21 mouse cellular contexts compared by ENCODE assay signal in the genomic region with DNA sequence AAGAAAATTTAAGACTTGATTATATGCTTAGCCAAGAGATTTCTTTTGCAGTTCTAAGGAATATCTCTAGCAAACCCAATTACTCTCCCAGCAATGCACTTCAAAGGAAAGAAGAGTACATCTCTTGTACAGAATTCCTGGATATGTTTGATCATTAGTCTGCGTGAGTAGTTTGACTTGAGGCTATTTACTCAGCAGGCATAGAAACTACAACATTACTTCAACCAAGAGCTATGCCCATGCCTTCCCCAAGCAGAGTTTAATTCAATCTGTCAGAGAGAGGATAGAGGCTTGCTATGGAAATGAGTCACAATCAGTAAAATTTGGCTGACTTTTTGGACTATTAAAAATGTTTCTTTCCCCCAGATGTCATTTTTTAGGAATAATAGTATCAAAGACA.
"Had no signal": no experiment of that assay in that cellular context is flagged by ENCODE, and none has a peak within 500 bp of the region (broad histone marks: within the 10 kb centered on the region; RNA-seq: fewer than 3 reads in every experiment).

No protein-coding gene starts in this region.

- H3K4me3 ChIP-seq: layer of hippocampus, adult 2 months; limb, embryonic 12.5 days; limb, embryonic 15.5 days; neural tube, embryonic 12.5 days; neural tube, embryonic 15.5 days; stomach, embryonic 15.5 days had no signal

- H3K9ac ChIP-seq: limb, embryonic 12.5 days; limb, embryonic 15.5 days; liver, embryonic 14.5 days; liver, postnatal 0 days; lung, embryonic 14.5 days; neural tube, embryonic 12.5 days; neural tube, embryonic 15.5 days; stomach, embryonic 15.5 days had no signal

- H3K4me2 ChIP-seq: limb, embryonic 12.5 days; limb, embryonic 15.5 days; liver, embryonic 11.5 days; lung, embryonic 14.5 days; neural tube, embryonic 12.5 days; neural tube, embryonic 15.5 days; stomach, embryonic 15.5 days had no signal

- DNase-seq: kidney, adult 11 months; kidney, adult 9 months; kidney, postnatal 25 days; left cerebral cortex, postnatal 4 days; liver, postnatal 0 days; lung, embryonic 14.5 days; retina, postnatal 1 day; right cerebral cortex, postnatal 25 days; spleen, adult 18-20 months; thymus, postnatal 25 days had no signal

- H3K27ac ChIP-seq: kidney, postnatal 0 days; layer of hippocampus, adult 2 months; limb, embryonic 12.5 days; limb, embryonic 15.5 days; liver, embryonic 14.5 days; macrophage; neural tube, embryonic 12.5 days; neural tube, embryonic 15.5 days; stomach, embryonic 15.5 days had no signal

- H3K4me1 ChIP-seq: limb, embryonic 12.5 days; limb, embryonic 15.5 days; neural tube, embryonic 12.5 days; stomach, embryonic 15.5 days had no signal

- ATAC-seq: liver, postnatal 0 days; lung, postnatal 0 days had no signal

- H3K36me3 ChIP-seq: limb, embryonic 12.5 days; limb, embryonic 15.5 days; neural tube, embryonic 12.5 days; neural tube, embryonic 15.5 days; stomach, embryonic 15.5 days had no signal

- H3K9me3 ChIP-seq: limb, embryonic 12.5 days; limb, embryonic 15.5 days; neural tube, embryonic 12.5 days; neural tube, embryonic 15.5 days; stomach, embryonic 15.5 days had no signal

- H3K27me3 ChIP-seq: limb, embryonic 12.5 days; limb, embryonic 15.5 days; neural tube, embryonic 12.5 days; neural tube, embryonic 15.5 days; stomach, embryonic 15.5 days had no signal
